Mouse (Mus musculus): ENCODE data around the gene Hs1bp3.

The Hs1bp3 gene

GRCm38 (mm10) chr12:8337286-8338060 is 24.2 kb downstream of the Hs1bp3 start:
- no peak for DNase-seq

GRCm38 (mm10) chr12:8338491-8338890 is 25.3 kb downstream of the Hs1bp3 start:
- no peak for DNase-seq

GRCm38 (mm10) chr12:8338918-8339317 is 25.7 kb downstream of the Hs1bp3 start:
- no peak for DNase-seq

GRCm38 (mm10) chr12:8339591-8340319 is 26.5 kb downstream of the Hs1bp3 start:
- no peak for DNase-seq

- DNase-seq: no peak
Observed at GRCm38 (mm10) chr12:8341008-8341407, 27.8 kb downstream of the Hs1bp3 start.

GRCm38 (mm10) chr12:8343381-8343780 is 30.1 kb downstream of the Hs1bp3 start:
- no peak for DNase-seq

- DNase-seq: no peak
Observed at GRCm38 (mm10) chr12:8344897-8345296, 31.7 kb downstream of the Hs1bp3 start.

- no peak for DNase-seq
Observed at GRCm38 (mm10) chr12:8345539-8345938, 32.3 kb downstream of the Hs1bp3 start.

GRCm38 (mm10) chr12:8347746-8348462 is 34.7 kb downstream of the Hs1bp3 start:
- DNase-seq: no peak

GRCm38 (mm10) chr12:8348733-8349513 is 35.7 kb downstream of the Hs1bp3 start:
- no peak for DNase-seq

- no peak for DNase-seq
Observed at GRCm38 (mm10) chr12:8351025-8351903, 38.0 kb downstream of the Hs1bp3 start.

- DNase-seq: no peak
Observed at GRCm38 (mm10) chr12:8353071-8353470, 39.8 kb downstream of the Hs1bp3 start.

- DNase-seq: no peak
Observed at GRCm38 (mm10) chr12:8354187-8354586, 41.0 kb downstream of the Hs1bp3 start.

- no peak for DNase-seq
Observed at GRCm38 (mm10) chr12:8355011-8355410, 41.8 kb downstream of the Hs1bp3 start.

GRCm38 (mm10) chr12:8357449-8357848 is 44.2 kb downstream of the Hs1bp3 start:
- peak; percentile 25 to 44 for DNase-seq

GRCm38 (mm10) chr12:8358344-8358966 is 45.2 kb downstream of the Hs1bp3 start:
- no peak for DNase-seq

- no peak for DNase-seq
Observed at GRCm38 (mm10) chr12:8359418-8360112, 46.3 kb downstream of the Hs1bp3 start.

GRCm38 (mm10) chr12:8361866-8362265 is 48.6 kb downstream of the Hs1bp3 start:
- DNase-seq: no peak

- DNase-seq: no peak
Observed at GRCm38 (mm10) chr12:8362400-8362799, 49.2 kb downstream of the Hs1bp3 start.

- DNase-seq: no peak
Observed at GRCm38 (mm10) chr12:8364321-8364838, 51.1 kb downstream of the Hs1bp3 start.
